Mouse (Mus musculus) retina, postnatal 1 day (tissue): ENCODE measurements around the gene Sema3f.

Source experiments
- DNase-seq: peaks from one replicate; pipeline ENCODE4 v3.0.0-alpha.2; 2012

Gene Sema3f

DNA sequence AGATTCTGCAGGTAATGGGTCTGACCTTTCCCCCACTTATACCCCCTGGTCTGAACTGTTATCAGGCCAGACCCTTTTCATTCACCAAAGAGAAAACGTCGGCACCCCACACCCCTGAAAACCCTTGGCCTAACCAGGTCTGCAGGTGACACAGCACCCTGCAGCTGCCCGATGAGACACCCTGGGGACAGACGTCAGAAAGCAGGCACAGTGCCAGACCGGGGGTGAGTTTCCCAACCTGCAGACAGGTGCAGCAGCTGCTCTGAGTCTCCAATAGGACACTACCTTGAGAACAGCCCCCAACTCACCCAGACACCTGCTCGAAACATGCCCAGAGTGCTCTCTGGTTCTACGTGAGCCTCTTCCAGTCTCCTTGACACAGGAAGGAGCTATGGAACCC lies 21.3 kb downstream of the Sema3f start:
- no peak for DNase-seq

- DNase-seq = no peak
These were observed 21.9 kb downstream of the Sema3f start for GRCm38 (mm10) chr9:107688415-107688814.

- DNase-seq = peak; percentile 78
These were observed 24.9 kb downstream of the Sema3f start for GRCm38 (mm10) chr9:107685231-107685981.

- DNase-seq = no peak
These were observed 27.9 kb downstream of the Sema3f start for GRCm38 (mm10) chr9:107682405-107682804.

- DNase-seq = no peak
These were observed 30.8 kb downstream of the Sema3f start, which contains the start of gene Gnat1 for GRCm38 (mm10) chr9:107679501-107679900. Gnat1 (minus strand) TSS chr9:107679712.

DNA sequence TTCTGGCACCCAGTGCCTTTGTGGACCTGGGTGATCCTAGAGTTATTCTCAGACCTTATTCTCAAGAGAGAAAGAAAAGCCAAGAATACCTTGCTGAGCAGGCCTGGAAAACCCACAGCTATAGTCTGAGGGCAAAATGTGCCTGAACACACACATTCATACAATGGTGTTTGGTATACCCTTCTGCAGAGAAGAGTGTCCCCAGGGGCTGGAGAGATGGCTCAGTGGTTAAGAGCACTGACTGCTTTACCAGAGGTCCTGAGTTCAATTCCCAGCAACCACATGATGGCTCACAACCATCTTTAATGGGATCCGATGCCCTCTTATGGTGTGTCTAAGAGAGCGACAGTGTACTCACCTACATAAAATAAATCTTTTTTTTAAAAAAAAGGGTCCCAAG lies 31.4 kb downstream of the Sema3f start:
- DNase-seq = no peak

DNA sequence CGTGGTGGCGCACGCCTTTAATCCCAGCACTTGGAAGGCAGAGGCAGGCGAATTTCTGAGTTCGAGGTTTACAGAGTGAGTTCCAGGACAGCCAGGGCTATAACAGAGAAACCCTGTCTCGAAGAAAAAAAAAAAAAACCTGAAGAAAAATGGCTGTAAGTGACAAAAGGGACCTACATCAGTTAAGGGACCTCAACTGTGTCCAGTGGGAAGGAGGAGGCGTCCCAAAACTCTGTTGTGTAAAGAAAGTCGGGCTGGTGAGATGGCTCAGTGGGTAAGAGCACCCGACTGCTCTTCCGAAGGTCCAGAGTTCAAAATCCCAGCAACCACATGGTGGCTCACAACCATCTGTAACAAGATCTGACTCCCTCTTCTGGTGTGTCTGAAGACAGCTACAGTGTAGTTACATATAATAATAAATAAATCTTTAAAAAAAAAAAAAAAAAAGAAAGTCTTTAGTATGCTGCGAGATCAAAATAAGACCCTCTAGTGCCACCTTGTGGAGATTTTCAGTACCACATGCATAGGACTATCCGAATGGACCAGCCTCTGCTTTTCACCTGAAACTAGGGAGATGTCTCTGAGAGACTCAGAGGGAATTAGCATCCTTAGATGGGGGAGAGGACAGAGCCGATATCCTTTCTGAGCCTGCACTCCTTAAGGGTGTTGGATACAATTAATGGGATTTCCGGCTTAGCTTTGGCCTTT lies 32.3 kb downstream of the Sema3f start:
- DNase-seq = peak; percentile 86

DNA sequence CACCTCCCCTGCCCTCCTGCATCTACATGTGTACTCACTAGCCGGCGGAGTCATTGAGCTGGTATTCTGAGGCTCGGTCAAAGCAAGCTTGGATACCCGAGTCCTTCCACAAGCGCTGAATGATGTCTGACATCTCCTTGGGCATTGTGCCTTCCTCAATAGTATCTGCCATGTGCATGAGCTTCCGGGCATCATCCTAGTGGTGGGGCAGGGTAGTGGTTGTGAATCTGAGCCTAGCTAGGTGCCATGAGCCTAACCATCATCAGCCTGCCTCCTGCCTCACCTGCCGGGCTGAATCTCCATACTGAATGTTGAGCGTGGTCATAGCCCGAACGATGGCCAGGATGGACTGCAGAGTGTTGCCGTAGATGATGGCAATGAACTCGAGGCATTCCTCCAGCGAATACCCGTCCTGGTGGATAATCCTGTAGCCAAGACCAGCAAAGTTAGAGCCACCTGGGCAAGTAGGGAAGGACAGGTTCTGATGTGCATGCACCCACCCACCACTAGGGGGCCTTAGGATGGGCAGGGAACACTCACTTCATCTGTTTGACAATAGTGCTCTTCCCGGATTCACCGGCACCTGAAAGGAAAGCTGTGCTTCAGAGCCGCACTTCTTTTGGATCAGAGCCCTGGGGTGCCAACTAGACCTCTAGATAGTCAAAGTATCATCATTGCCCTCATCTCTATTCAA lies 33.0 kb downstream of the Sema3f start:
- peak; percentile 78 for DNase-seq

GRCm38 (mm10) chr9:107676302-107676701 lies 34.0 kb downstream of the Sema3f start:
- DNase-seq = no peak

- peak; percentile 89 for DNase-seq
These were observed 34.5 kb downstream of the Sema3f start for GRCm38 (mm10) chr9:107675671-107676301.

- no peak for DNase-seq
These were observed 35.5 kb downstream of the Sema3f start for GRCm38 (mm10) chr9:107674609-107675429.

- DNase-seq = peak; percentile 81
These were observed 40.0 kb downstream of the Sema3f start for GRCm38 (mm10) chr9:107670259-107670658.

- DNase-seq = no peak
These were observed 40.8 kb downstream of the Sema3f start, which contains the start of gene Slc38a3 for GRCm38 (mm10) chr9:107669480-107669945. Slc38a3 (minus strand) TSS chr9:107669530.

DNA sequence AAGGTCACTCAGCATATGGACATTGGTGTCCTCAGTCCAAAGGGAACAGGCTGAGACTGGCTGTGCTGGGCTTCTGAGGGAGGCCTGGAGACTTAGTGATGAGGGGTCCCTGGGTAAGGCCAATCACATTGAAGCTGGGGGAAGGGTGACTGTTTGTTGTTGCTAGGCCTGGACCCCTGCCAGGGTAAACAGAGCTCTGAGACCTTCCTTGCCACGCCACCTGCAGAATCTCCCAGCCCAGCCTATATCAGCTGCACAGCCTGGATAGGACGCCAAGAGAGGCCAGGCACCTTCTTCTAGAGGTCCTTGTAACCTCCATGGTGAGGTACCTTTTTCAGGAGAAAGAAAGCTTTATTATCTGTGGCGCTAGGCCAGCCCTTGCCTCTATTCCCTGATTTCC lies 41.4 kb downstream of the Sema3f start:
- no peak for DNase-seq

- DNase-seq = peak; percentile 70
These were observed 42.3 kb downstream of the Sema3f start for GRCm38 (mm10) chr9:107668011-107668410.

- DNase-seq = peak; percentile 90
These were observed 43.1 kb downstream of the Sema3f start for GRCm38 (mm10) chr9:107667219-107667618.

GRCm38 (mm10) chr9:107666751-107667205 lies 43.5 kb downstream of the Sema3f start:
- no peak for DNase-seq

GRCm38 (mm10) chr9:107665308-107665707 lies 45.0 kb downstream of the Sema3f start:
- no peak for DNase-seq

- DNase-seq = no peak
These were observed 46.8 kb downstream of the Sema3f start for GRCm38 (mm10) chr9:107663525-107663924.

DNA sequence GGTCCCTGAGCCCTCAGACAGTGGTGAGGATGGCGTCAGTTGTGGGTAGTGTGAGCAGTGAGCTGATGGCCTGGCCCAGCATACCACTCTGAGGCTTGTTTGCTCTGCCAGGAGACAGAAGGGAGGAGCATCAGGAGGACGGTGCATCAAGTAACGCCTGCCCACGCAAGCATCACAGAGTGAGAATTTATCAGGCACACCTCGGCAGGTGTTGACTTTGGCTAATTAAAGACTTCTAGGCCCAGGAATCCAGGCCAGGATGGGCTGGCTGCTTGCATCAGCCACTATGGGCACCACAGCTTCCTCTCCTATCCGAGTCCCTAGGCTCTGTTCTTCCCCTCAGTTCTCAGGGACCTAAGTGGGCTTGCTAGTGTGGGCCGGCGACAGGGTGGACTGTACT lies 47.9 kb downstream of the Sema3f start:
- DNase-seq = no peak

DNA sequence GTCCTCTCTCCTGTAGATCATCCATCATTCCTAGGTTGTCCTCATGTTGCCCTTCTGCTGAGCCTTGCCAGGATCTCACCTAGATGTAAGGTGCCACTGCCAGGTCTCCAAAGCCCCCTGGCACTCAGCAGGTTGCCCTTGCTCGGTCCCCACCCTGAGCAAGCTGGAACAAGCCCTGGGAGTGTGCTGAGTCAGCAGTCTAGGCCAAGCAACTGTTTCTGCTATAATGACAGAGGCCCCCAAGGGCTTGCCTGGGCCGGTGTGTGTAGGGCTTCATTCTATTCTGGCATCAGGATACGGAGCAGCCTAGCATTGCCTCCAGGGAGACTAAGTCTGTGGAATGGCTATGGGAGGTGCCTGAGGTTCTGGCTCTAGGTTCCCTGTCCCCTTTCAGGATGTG lies 49.5 kb downstream of the Sema3f start:
- no peak for DNase-seq

DNA sequence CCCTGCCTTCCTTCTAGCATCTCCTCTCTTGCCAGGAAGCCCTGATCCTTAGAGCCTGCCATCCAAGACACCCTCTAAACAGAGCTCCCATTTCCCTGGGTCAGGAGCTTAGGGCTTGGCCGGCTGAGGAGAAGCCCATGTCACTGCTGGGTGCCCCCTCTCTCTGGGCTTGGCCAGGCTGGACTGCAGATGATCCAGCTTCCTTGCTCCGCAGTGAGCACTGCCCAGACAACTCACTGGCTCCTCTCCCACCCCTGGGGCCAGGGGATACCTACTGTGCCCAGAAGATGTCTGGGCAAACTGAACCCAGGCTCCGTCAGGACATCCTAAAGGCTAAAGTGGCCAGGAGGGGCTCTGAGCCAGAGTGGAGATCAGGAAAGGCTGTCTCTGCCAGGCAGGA lies 50.3 kb downstream of the Sema3f start:
- DNase-seq = no peak
